Mouse (Mus musculus): ENCODE data around the gene Pitx2.

GRCm38 (mm10) chr3:129158812-129159370 is 40.8 kb upstream of the Pitx2 start:
- TF ChIP-seq CTCF (IDR thresholded peaks at IDR 0.05; ENCODE audit: low read depth, low read length) (no peak), GATA1 (IDR thresholded peaks at IDR 0.05; ENCODE audit: borderline replicate concordance, low read length) (no peak)

All from G1E (cell line).